Mouse (Mus musculus) right cerebral cortex, postnatal 10 days (tissue): Measurements from ENCODE around the gene Gja5.

Source experiments
- DNase-seq, 2 experiments: peaks; one replicate each; pipeline ENCODE4 v3.0.0; 2021; ENCODE audit warnings: low spot score in 2 of 2

Gene Gja5

GRCm38 (mm10) chr3:96936241-96936640 lies 31.7 kb downstream of the Gja5 start:
- DNase-seq: no peak

- DNase-seq: peak; percentile 49 to 64
These were observed 33.1 kb downstream of the Gja5 start for GRCm38 (mm10) chr3:96937606-96938005.

GRCm38 (mm10) chr3:96938738-96939137 lies 34.2 kb downstream of the Gja5 start:
- peak; percentile 92 to 94 for DNase-seq

GRCm38 (mm10) chr3:96942706-96943105 lies 38.2 kb downstream of the Gja5 start:
- DNase-seq: no peak

- no peak for DNase-seq
These were observed 49.2 kb downstream of the Gja5 start for GRCm38 (mm10) chr3:96953489-96954233.

GRCm38 (mm10) chr3:96960597-96960996 lies 56.1 kb downstream of the Gja5 start:
- no peak for DNase-seq

GRCm38 (mm10) chr3:96963088-96964034 lies 58.9 kb downstream of the Gja5 start:
- peak; percentile 48 to 50 for DNase-seq

GRCm38 (mm10) chr3:96970986-96971385 lies 66.5 kb downstream of the Gja5 start:
- DNase-seq: no peak

- DNase-seq: no peak
These were observed 70.0 kb downstream of the Gja5 start for GRCm38 (mm10) chr3:96974467-96974866.

- DNase-seq: no peak
These were observed 71.1 kb downstream of the Gja5 start for GRCm38 (mm10) chr3:96975628-96976027.

- no peak for DNase-seq
These were observed 73.0 kb downstream of the Gja5 start for GRCm38 (mm10) chr3:96977507-96977906.

- no peak for DNase-seq
These were observed 74.0 kb downstream of the Gja5 start for GRCm38 (mm10) chr3:96978469-96978868.

GRCm38 (mm10) chr3:96979020-96979419 lies 74.5 kb downstream of the Gja5 start:
- DNase-seq: no peak

- no peak for DNase-seq
These were observed 77.3 kb downstream of the Gja5 start for GRCm38 (mm10) chr3:96981833-96982232.

GRCm38 (mm10) chr3:96982666-96983065 lies 78.2 kb downstream of the Gja5 start:
- no peak for DNase-seq

- DNase-seq: no peak
These were observed 88.0 kb downstream of the Gja5 start for GRCm38 (mm10) chr3:96992526-96992925.

- DNase-seq: no peak
These were observed 93.3 kb downstream of the Gja5 start for GRCm38 (mm10) chr3:96997770-96998169.

GRCm38 (mm10) chr3:97003111-97003510 lies 98.6 kb downstream of the Gja5 start:
- peak; percentile 40 to 56 for DNase-seq

GRCm38 (mm10) chr3:97004509-97004908 lies 100.0 kb downstream of the Gja5 start:
- DNase-seq: no peak

- no peak for DNase-seq
These were observed 102.5 kb downstream of the Gja5 start for GRCm38 (mm10) chr3:97007010-97007448.

GRCm38 (mm10) chr3:97025226-97025625 lies 120.7 kb downstream of the Gja5 start:
- DNase-seq: no peak

- no peak for DNase-seq
These were observed 127.6 kb downstream of the Gja5 start for GRCm38 (mm10) chr3:97032053-97032496.

- DNase-seq: no peak
These were observed 131.1 kb downstream of the Gja5 start for GRCm38 (mm10) chr3:97035558-97035957.
